Mouse (Mus musculus) lung, postnatal 0 days (tissue): ENCODE results near the gene Pkn3. TPM values are rescaled to one million over a fixed set of nuclear protein-coding genes. Genes with fewer than 3 reads are reported as not detected.

Source experiments
- ATAC-seq: fragments of 200-750 bp; cut with Nextera tagmentation; 2 replicates; pipeline ENCODE4 v1.8.0; 2017; ENCODE audit warnings: moderate library complexity
- DNase-seq: peaks from one replicate; pipeline ENCODE4 v3.0.0-alpha.2; 2016; ENCODE audit warnings: low spot score
- H3K27ac ChIP-seq: fragments of 300-500 bp; sonication (generic); 2 replicates; pipeline ENCODE4 v1.5.1; 2014; ENCODE audit warnings: antibody characterized with exemption, mild to moderate bottlenecking, low read length, mixed read lengths
- H3K27me3 ChIP-seq: fragments of 300-500 bp; sonication (generic); replicated peaks from 2 replicates; pipeline ENCODE4 v1.6.1; 2014; ENCODE audit warnings: low read length, mixed read lengths; ENCODE audit not compliant: insufficient read depth
- H3K36me3 ChIP-seq: fragments of 300-500 bp; sonication (generic); 2 replicates; pipeline ENCODE4 v1.6.1; 2014; ENCODE audit warnings: low read length, mixed read lengths; ENCODE audit not compliant: insufficient read depth
- H3K4me1 ChIP-seq: fragments of 300-500 bp; sonication (generic); 2 replicates; pipeline ENCODE4 v1.6.1; 2014; ENCODE audit warnings: antibody characterized with exemption, low read depth, low read length, mixed read lengths; ENCODE audit not compliant: insufficient read depth
- H3K4me2 ChIP-seq: fragments of 300-500 bp; sonication (generic); replicated peaks from 2 replicates; pipeline ENCODE4 v1.6.1; 2014; ENCODE audit warnings: low read depth, mild to moderate bottlenecking, low read length, moderate library complexity, mixed read lengths
- H3K4me3 ChIP-seq: fragments of 300-500 bp; sonication (generic); 2 replicates; pipeline ENCODE4 v1.5.1; 2014; ENCODE audit warnings: low read depth, low read length
- H3K9ac ChIP-seq: fragments of 300-500 bp; sonication (generic); replicated peaks from 2 replicates; pipeline ENCODE4 v1.6.1; 2014; ENCODE audit warnings: low read depth, mild to moderate bottlenecking
- H3K9me3 ChIP-seq: fragments of 300-500 bp; sonication (generic); 2 replicates; pipeline ENCODE4 v1.6.1; 2016; ENCODE audit warnings: low read length, mixed read lengths
- CTCF ChIP-seq: IDR thresholded peaks from 2 replicates; pipeline ENCODE4 v1.5.1; 2016; ENCODE audit warnings: antibody characterized with exemption, mild to moderate bottlenecking
- EP300 ChIP-seq: IDR thresholded peaks from 2 replicates; pipeline ENCODE4 v1.6.1; 2016; ENCODE audit warnings: antibody characterized with exemption, mild to moderate bottlenecking, control low read depth
- WGBS: fragments of 180-500 bp; shearing (Covaris S2); extraction: QIAGEN DNeasy Blood & Tissue Kit; methylation state at CpG from one replicate; pipeline ENCODE4 v1.1.7; 2014; 5-methylcytosine and 5-hydroxymethylcytosine counted together
- polyA plus RNA-seq: library from polyadenylated mRNA; unstranded; fragments of >200 nt; fragmentation: Nextera tagmentation; extraction: Ambion mirVana; gene quantifications from 2 replicates; pipeline ENCODE4 v1.2.1, GENCODE M21; 2015

Pkn3 gene
- polyA plus RNA-seq, 1 experiment from 2014 or later: 9.8 TPM

GRCm38 (mm10) chr2:30076959-30077358, 525 bp upstream of the Pkn3 start:
- ATAC-seq: 0 out of 2 replicates have a peak, but pooled peaks have one; percentile 1
- WGBS: 67% methylated on average over 6 of the region's 6 CpGs
- no peak overlapping the region for H3K9ac ChIP-seq

GRCm38 (mm10) chr2:30078349-30078712, 847 bp downstream of the Pkn3 start:
- H3K27ac ChIP-seq: peak overlapping the region; percentile 69
- ATAC-seq (peak; percentile 69), DNase-seq (peak; percentile 51)
- H3K27me3 ChIP-seq: no peaks in the 10 kb centered on the region
- peak overlapping the region; percentile 97 for H3K4me2 ChIP-seq
- H3K4me3 ChIP-seq: no peak overlapping the region
- no peak for TF ChIP-seq CTCF
- TF ChIP-seq EP300: peak; percentile 70
- H3K9ac ChIP-seq: no peak overlapping the region
- H3K9me3 ChIP-seq: no peaks in the 10 kb centered on the region
- 7% methylated on average over 10 of the region's 10 CpGs for WGBS
- no peaks in the 10 kb centered on the region for H3K36me3 ChIP-seq
- no peaks in the 10 kb centered on the region; the same call in 1 of the 2 replicates for H3K4me1 ChIP-seq

More at GRCm38 (mm10) chr2:30076959-30077358, 525 bp upstream of the Pkn3 start:
- Histone ChIP-seq H3K4me1 (no peaks in the 10 kb centered on the region; the same call in 1 of the 2 replicates), H3K36me3 (no peaks in the 10 kb centered on the region), H3K4me3 (no peak overlapping the region), H3K4me2 (no peak overlapping the region), H3K27me3 (no peaks in the 10 kb centered on the region), H3K27ac (no peak overlapping the region), H3K9me3 (no peaks in the 10 kb centered on the region)
- no peak for DNase-seq
- TF ChIP-seq CTCF (no peak), EP300 (no peak)

GRCm38 (mm10) chr2:30078760-30079159, 1.3 kb downstream of the Pkn3 start:
- no peak overlapping the region for H3K9ac ChIP-seq
- H3K4me2 ChIP-seq: no peak overlapping the region
- H3K9me3 ChIP-seq: no peaks in the 10 kb centered on the region
- H3K36me3 ChIP-seq: no peaks in the 10 kb centered on the region
- no peaks in the 10 kb centered on the region for H3K27me3 ChIP-seq
- no peaks in the 10 kb centered on the region; the same call in 1 of the 2 replicates for H3K4me1 ChIP-seq
- H3K4me3 ChIP-seq: no peak overlapping the region
- H3K27ac ChIP-seq: peak overlapping the region; percentile 69
- 54% methylated on average over 4 of the region's 4 CpGs for WGBS
- ATAC-seq (no peak), DNase-seq (no peak)
- no peak for TF ChIP-seq CTCF
- no peak for TF ChIP-seq EP300

GRCm38 (mm10) chr2:30080181-30080800, 2.8 kb downstream of the Pkn3 start:
- H3K4me2 ChIP-seq: no peak overlapping the region
- no peak for TF ChIP-seq EP300
- TF ChIP-seq CTCF: no peak
- no peak overlapping the region for H3K9ac ChIP-seq

GRCm38 (mm10) chr2:30084113-30084512, 6.6 kb downstream of the Pkn3 start:
- 58% methylated on average over 5 of the region's 5 CpGs for WGBS
- H3K27me3 ChIP-seq: no peaks in the 10 kb centered on the region
- no peaks in the 10 kb centered on the region for H3K36me3 ChIP-seq
- no peak overlapping the region for H3K4me3 ChIP-seq
- DNase-seq (no peak), ATAC-seq (no peak)
- no peak overlapping the region for H3K27ac ChIP-seq
- TF ChIP-seq EP300 (no peak), CTCF (no peak)
- no peaks in the 10 kb centered on the region for H3K9me3 ChIP-seq
- no peak overlapping the region for H3K4me2 ChIP-seq
- H3K9ac ChIP-seq: no peak overlapping the region
- no peaks in the 10 kb centered on the region for H3K4me1 ChIP-seq

More at GRCm38 (mm10) chr2:30080181-30080800, 2.8 kb downstream of the Pkn3 start:
- Histone ChIP-seq H3K27ac (no peak overlapping the region), H3K4me3 (no peak overlapping the region), H3K9me3 (no peaks in the 10 kb centered on the region), H3K36me3 (no peaks in the 10 kb centered on the region), H3K27me3 (no peaks in the 10 kb centered on the region), H3K4me1 (no peaks in the 10 kb centered on the region; the same call in 1 of the 2 replicates)
- DNase-seq: no peak
- no peak for ATAC-seq
- WGBS: 83% methylated on average over 15 of the region's 15 CpGs

GRCm38 (mm10) chr2:30084632-30085031, 7.1 kb downstream of the Pkn3 start:
- no peak overlapping the region for H3K27ac ChIP-seq

More at GRCm38 (mm10) chr2:30084632-30085031, 7.1 kb downstream of the Pkn3 start:
- Histone ChIP-seq H3K4me2 (0 out of 2 replicates have a peak overlapping the region, but pooled peaks have one; percentile 17), H3K9me3 (no peaks in the 10 kb centered on the region), H3K36me3 (no peaks in the 10 kb centered on the region), H3K4me3 (no peak overlapping the region), H3K27me3 (no peaks in the 10 kb centered on the region), H3K9ac (no peak overlapping the region), H3K4me1 (no peaks in the 10 kb centered on the region)
- ATAC-seq (peak; percentile 67), DNase-seq (no peak)
- WGBS: 39% methylated on average over 12 of the region's 12 CpGs
- TF ChIP-seq EP300 (no peak), CTCF (no peak)
